Mouse (Mus musculus) E14TG2a.4 (cell line): ENCODE results near the gene Clta.

Experiments
- CTCF ChIP-seq: conservative IDR thresholded peaks from 2 replicates; pipeline ENCODE4 v1.5.1; 2014; ENCODE audit warnings: low read length
- NANOG ChIP-seq: IDR thresholded peaks from 2 replicates; pipeline ENCODE4 v1.6.1; 2014; ENCODE audit warnings: borderline replicate concordance, low read length, mixed read lengths
- POU5F1 ChIP-seq: IDR thresholded peaks from 2 replicates; pipeline ENCODE4 v1.6.1; 2014; ENCODE audit warnings: low read length, borderline replicate concordance

DNA sequence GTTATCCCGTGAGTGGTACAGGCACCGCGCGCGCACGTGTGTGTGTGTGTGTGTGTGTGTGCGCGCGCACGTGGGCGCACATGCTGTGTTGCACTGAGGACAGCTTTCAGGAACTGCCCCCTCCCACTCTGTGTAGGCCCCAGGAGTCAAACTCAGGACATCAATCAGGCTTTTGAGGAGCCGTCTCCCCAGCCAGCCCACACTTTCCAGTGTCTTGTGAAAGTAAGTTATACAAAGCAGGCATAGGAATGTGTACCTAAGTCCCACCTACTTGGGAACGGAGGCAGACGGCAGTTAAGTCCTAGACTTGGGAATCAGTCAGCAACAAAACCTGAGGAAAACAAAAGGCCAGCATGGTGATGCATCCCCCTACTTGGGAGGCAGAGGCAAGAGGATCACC lies 58.6 kb downstream of the Clta start:
- no peak for TF ChIP-seq CTCF
- no peak for TF ChIP-seq POU5F1
- TF ChIP-seq NANOG: no peak
